Mouse (Mus musculus): ENCODE results near the gene Gm2a. TPM values are rescaled to one million over a fixed set of nuclear protein-coding genes. Genes with fewer than 3 reads are reported as not detected.
"Not testable (repeated sequence)": the region's sequence is repeated elsewhere in the genome, so short reads cannot be mapped to it uniquely, and the experiment has no call there.

The Gm2a gene
- polyA plus RNA-seq, 1 experiment from 2014 or later: 7.2 TPM

GRCm38 (mm10) chr11:55077331-55078231 is 20.3 kb upstream of the Gm2a start, which contains the start of gene Ccdc69:
Gene Ccdc69, minus strand, starts transcription at chr11:55078131.
- DNase-seq (ENCODE audit: low spot score): peak; percentile 67
- WGBS: under 1% methylated on average over 50 of the region's 50 CpGs
- Histone ChIP-seq H3K4me1 (peaks cover 22% of the 10 kb centered on the region), H3K9me3 (replicated peaks) (no peaks in the 10 kb centered on the region), H3K4me3 (peak within 1 kb of the TSS; percentile 60), H3K27me3 (ENCODE audit: low read depth, poor library complexity, severe bottlenecking) (peaks cover 40% of the 10 kb centered on the region), H3K27ac (peak within 1 kb of the TSS; percentile 21; the same call in 1 of the 2 replicates), H3K36me3 (no peaks in the 10 kb centered on the region)

- H3K36me3 ChIP-seq: no peaks in the 10 kb centered on the region
- H3K4me3 ChIP-seq: peak overlapping the region; percentile 60; the same call in 1 of the 2 replicates
- peaks cover 40% of the 10 kb centered on the region for H3K27me3 ChIP-seq (ENCODE audit: low read depth, poor library complexity, severe bottlenecking)
- H3K27ac ChIP-seq: no peak overlapping the region
- WGBS: 70% methylated on average over 3 of the region's 3 CpGs
- no peaks in the 10 kb centered on the region for H3K9me3 ChIP-seq (replicated peaks)
- DNase-seq (ENCODE audit: low spot score): no peak
- H3K4me1 ChIP-seq: peaks cover 18% of the 10 kb centered on the region
Measured at GRCm38 (mm10) chr11:55078502-55078901, 19.4 kb upstream of the Gm2a start.

GRCm38 (mm10) chr11:55079180-55079579 is 18.7 kb upstream of the Gm2a start:
- no peak overlapping the region for H3K4me3 ChIP-seq
- H3K4me1 ChIP-seq: peaks cover 18% of the 10 kb centered on the region
- no peaks in the 10 kb centered on the region for H3K9me3 ChIP-seq (replicated peaks)
- 93% methylated on average over 4 of the region's 4 CpGs for WGBS
- no peaks in the 10 kb centered on the region for H3K36me3 ChIP-seq
- peaks cover 40% of the 10 kb centered on the region for H3K27me3 ChIP-seq (ENCODE audit: low read depth, poor library complexity, severe bottlenecking)
- no peak overlapping the region for H3K27ac ChIP-seq
- no peak for DNase-seq (ENCODE audit: low spot score)

GRCm38 (mm10) chr11:55081206-55081605 is 16.7 kb upstream of the Gm2a start:
- 89% methylated on average over 9 of the region's 9 CpGs for WGBS
- Histone ChIP-seq H3K36me3 (no peaks in the 10 kb centered on the region), H3K27ac (no peak overlapping the region), H3K4me3 (no peak overlapping the region), H3K27me3 (ENCODE audit: low read depth, poor library complexity, severe bottlenecking) (peaks cover 38% of the 10 kb centered on the region), H3K9me3 (replicated peaks) (no peaks in the 10 kb centered on the region), H3K4me1 (peaks cover 18% of the 10 kb centered on the region)
- no peak for DNase-seq (ENCODE audit: low spot score)

GRCm38 (mm10) chr11:55084629-55085028 is 13.3 kb upstream of the Gm2a start:
- no peaks in the 10 kb centered on the region for H3K4me1 ChIP-seq
- H3K4me3 ChIP-seq: no peak overlapping the region
- H3K27me3 ChIP-seq (ENCODE audit: low read depth, poor library complexity, severe bottlenecking): peaks cover 3% of the 10 kb centered on the region; the same call in 1 of the 2 replicates
- 79% methylated on average over 4 of the region's 4 CpGs for WGBS
- no peak overlapping the region for H3K27ac ChIP-seq
- no peaks in the 10 kb centered on the region for H3K9me3 ChIP-seq (replicated peaks)
- no peaks in the 10 kb centered on the region for H3K36me3 ChIP-seq
- DNase-seq (ENCODE audit: low spot score): no peak

GRCm38 (mm10) chr11:55085396-55085795 is 12.5 kb upstream of the Gm2a start:
- Histone ChIP-seq H3K4me3 (no peak overlapping the region), H3K27ac (no peak overlapping the region), H3K36me3 (no peaks in the 10 kb centered on the region), H3K9me3 (replicated peaks) (no peaks in the 10 kb centered on the region), H3K4me1 (no peaks in the 10 kb centered on the region), H3K27me3 (ENCODE audit: low read depth, poor library complexity, severe bottlenecking) (no peaks in the 10 kb centered on the region)
- no peak for DNase-seq (ENCODE audit: low spot score)
- 63% methylated on average over 5 of the region's 5 CpGs for WGBS

GRCm38 (mm10) chr11:55087006-55087405 is 10.9 kb upstream of the Gm2a start:
- no peak overlapping the region for H3K27ac ChIP-seq
- no peaks in the 10 kb centered on the region for H3K27me3 ChIP-seq (ENCODE audit: low read depth, poor library complexity, severe bottlenecking)
- H3K36me3 ChIP-seq: no peaks in the 10 kb centered on the region
- no peaks in the 10 kb centered on the region for H3K9me3 ChIP-seq (replicated peaks)
- no peak overlapping the region for H3K4me3 ChIP-seq
- H3K4me1 ChIP-seq: no peaks in the 10 kb centered on the region
- 4% methylated on average over 10 of the region's 10 CpGs for WGBS
- DNase-seq (ENCODE audit: low spot score): peak; percentile 87

- Histone ChIP-seq H3K36me3 (no peaks in the 10 kb centered on the region), H3K9me3 (replicated peaks) (no peaks in the 10 kb centered on the region), H3K4me1 (no peaks in the 10 kb centered on the region), H3K27ac (no peak overlapping the region), H3K4me3 (no peak overlapping the region), H3K27me3 (ENCODE audit: low read depth, poor library complexity, severe bottlenecking) (no peaks in the 10 kb centered on the region)
- DNase-seq (ENCODE audit: low spot score): no peak
- 78% methylated on average over 2 of the region's 2 CpGs for WGBS
Measured at GRCm38 (mm10) chr11:55089892-55090291, 8.0 kb upstream of the Gm2a start.

GRCm38 (mm10) chr11:55093096-55093495 is 4.8 kb upstream of the Gm2a start:
- Histone ChIP-seq H3K27ac (no peak overlapping the region), H3K9me3 (replicated peaks) (no peaks in the 10 kb centered on the region), H3K27me3 (ENCODE audit: low read depth, poor library complexity, severe bottlenecking) (no peaks in the 10 kb centered on the region), H3K36me3 (no peaks in the 10 kb centered on the region), H3K4me3 (no peak overlapping the region), H3K4me1 (peaks cover 3% of the 10 kb centered on the region)
- no peak for DNase-seq (ENCODE audit: low spot score)
- 90% methylated on average over 7 of the region's 7 CpGs for WGBS

- not testable (repeated sequence) for H3K4me1 ChIP-seq; H3K9me3 ChIP-seq (replicated peaks); H3K27me3 ChIP-seq (ENCODE audit: low read depth, poor library complexity, severe bottlenecking); H3K27ac ChIP-seq; DNase-seq (ENCODE audit: low spot score); H3K36me3 ChIP-seq; H3K4me3 ChIP-seq
- 85% methylated on average over 4 of the region's 4 CpGs for WGBS
Measured at GRCm38 (mm10) chr11:55096296-55096695, 1.6 kb upstream of the Gm2a start.

- H3K4me1 ChIP-seq: peaks cover 9% of the 10 kb centered on the region
- 38% methylated on average over 11 of the region's 11 CpGs for WGBS
- peak overlapping the region; percentile 59 for H3K4me3 ChIP-seq
- H3K27ac ChIP-seq: no peak overlapping the region
- no peaks in the 10 kb centered on the region for H3K27me3 ChIP-seq (ENCODE audit: low read depth, poor library complexity, severe bottlenecking)
- no peaks in the 10 kb centered on the region for H3K9me3 ChIP-seq (replicated peaks)
- no peaks in the 10 kb centered on the region for H3K36me3 ChIP-seq
- DNase-seq (ENCODE audit: low spot score): no peak
Measured at GRCm38 (mm10) chr11:55096731-55097462, 1.0 kb upstream of the Gm2a start.

GRCm38 (mm10) chr11:55098189-55098915 is 437 bp downstream of the Gm2a start:
- DNase-seq (ENCODE audit: low spot score): no peak
- peak overlapping the region; percentile 66 for H3K27ac ChIP-seq
- 17% methylated on average over 24 of the region's 24 CpGs for WGBS

More at GRCm38 (mm10) chr11:55098189-55098915, 437 bp downstream of the Gm2a start:
- Histone ChIP-seq H3K4me3 (peak overlapping the region; percentile 59), H3K27me3 (ENCODE audit: low read depth, poor library complexity, severe bottlenecking) (no peaks in the 10 kb centered on the region), H3K4me1 (peaks cover 9% of the 10 kb centered on the region), H3K9me3 (replicated peaks) (no peaks in the 10 kb centered on the region), H3K36me3 (no peaks in the 10 kb centered on the region)
